Mouse (Mus musculus) CH12.LX (cell line): ENCODE measurements around the gene Vkorc1l1. TPM values are rescaled to one million over a fixed set of nuclear protein-coding genes. Genes with fewer than 3 reads are reported as not detected.
A peak's percentile ranks its signal among the peaks of the same experiment; 100 is the strongest.

Experiments
- DNase-seq: peaks from one replicate; pipeline ENCODE4 v3.0.0-alpha.2; 2013; ENCODE audit errors: extremely low read depth
- H3K27ac ChIP-seq: 2 replicates; pipeline ENCODE4 v1.5.1; 2012; ENCODE audit warnings: low read depth, mild to moderate bottlenecking, control low read depth, moderate library complexity; ENCODE audit not compliant: insufficient read depth
- H3K27me3 ChIP-seq: replicated peaks from 2 replicates; pipeline ENCODE3; 2012; ENCODE audit warnings: inconsistent platforms
- H3K36me3 ChIP-seq, 2 experiments: replicated peaks in 1 of 2; 2 replicates each; pipeline versions ENCODE3 to v1.6.1; 2012; ENCODE audit warnings: inconsistent platforms in 1 of 2, low read length in 1 of 2, mild to moderate bottlenecking in 1 of 2, mixed read lengths in 1 of 2, moderate library complexity in 1 of 2; ENCODE audit not compliant: control insufficient read depth in 1 of 2, insufficient read depth in 1 of 2
- H3K4me1 ChIP-seq, 2 experiments: 2 replicates each; pipeline ENCODE4 v1.6.1; 2012; ENCODE audit warnings: inconsistent platforms in 1 of 2, moderate library complexity in 1 of 2; ENCODE audit not compliant: insufficient read depth in 2 of 2, control insufficient read depth in 1 of 2
- H3K4me2 ChIP-seq: 2 replicates; pipeline ENCODE4 v1.6.1; 2012; ENCODE audit warnings: low read depth, mild to moderate bottlenecking, control low read depth; ENCODE audit not compliant: poor library complexity, insufficient read depth, severe bottlenecking
- H3K4me3 ChIP-seq, 3 experiments: fragments of 150-350 bp in 1 of 3; sonication (generic) in 1 of 3; replicated peaks in 1 of 3; 2 replicates each; pipeline versions ENCODE3 to v1.5.1; 2011 to 2012; ENCODE audit warnings: low read depth in 2 of 3, low read length in 2 of 3, mild to moderate bottlenecking in 2 of 3, moderate library complexity in 2 of 3, control low read depth in 1 of 3, improper control_type of control experiment in 1 of 3, inconsistent platforms in 1 of 3, mixed read lengths in 1 of 3; ENCODE audit not compliant: poor library complexity in 1 of 3
- H3K79me2 ChIP-seq: replicated peaks from 2 replicates; pipeline ENCODE4 v1.6.1; 2012; ENCODE audit warnings: mild to moderate bottlenecking, moderate library complexity; ENCODE audit not compliant: control insufficient read depth, poor library complexity, insufficient read depth, severe bottlenecking; ENCODE audit errors: extremely low read depth
- H3K9ac ChIP-seq: 2 replicates; pipeline ENCODE4 v1.6.1; 2012; ENCODE audit warnings: low read depth, mild to moderate bottlenecking, control low read depth, moderate library complexity; ENCODE audit not compliant: insufficient read depth
- H3K9me3 ChIP-seq: replicated peaks from 2 replicates; pipeline ENCODE3; 2012; ENCODE audit warnings: low read length, inconsistent platforms, mixed read lengths
- BHLHE40 ChIP-seq: IDR thresholded peaks from 2 replicates; pipeline ENCODE4 v1.6.1; 2011; ENCODE audit warnings: mild to moderate bottlenecking, low read depth, low read length, improper control_type of control experiment
- CHD2 ChIP-seq: IDR thresholded peaks from 2 replicates; pipeline ENCODE4 v1.6.1; 2011; ENCODE audit warnings: low read length, improper control_type of control experiment
- ELF1 ChIP-seq: IDR thresholded peaks from 2 replicates; pipeline ENCODE4 v1.6.1; 2014; ENCODE audit warnings: low read depth, mild to moderate bottlenecking, inconsistent platforms, low read length, improper control_type of control experiment
- GABPA ChIP-seq: IDR thresholded peaks from 2 replicates; pipeline ENCODE4 v1.6.1; 2012; ENCODE audit warnings: low read depth, low read length, improper control_type of control experiment, inconsistent platforms; ENCODE audit not compliant: insufficient replicate concordance
- HCFC1 ChIP-seq: IDR thresholded peaks from 2 replicates; pipeline ENCODE4 v1.6.1; 2012; ENCODE audit warnings: low read depth, mild to moderate bottlenecking, inconsistent platforms, low read length, improper control_type of control experiment
- IRF4 ChIP-seq: IDR thresholded peaks from 2 replicates; pipeline ENCODE4 v1.6.1; 2014; ENCODE audit warnings: low read depth, mild to moderate bottlenecking, inconsistent platforms, low read length, improper control_type of control experiment
- KAT2A ChIP-seq: IDR thresholded peaks from 2 replicates; pipeline ENCODE4 v1.6.1; 2012; ENCODE audit warnings: low read length, improper control_type of control experiment, inconsistent platforms; ENCODE audit not compliant: insufficient replicate concordance
- MAX ChIP-seq: IDR thresholded peaks from 2 replicates; pipeline ENCODE4 v1.6.1; 2011; ENCODE audit warnings: low read length, improper control_type of control experiment
- MXI1 ChIP-seq: IDR thresholded peaks from 2 replicates; pipeline ENCODE4 v1.6.1; 2011; ENCODE audit warnings: mild to moderate bottlenecking, low read depth, low read length, improper control_type of control experiment
- MYC ChIP-seq: IDR thresholded peaks from 2 replicates; pipeline ENCODE4 v1.6.1; 2011; ENCODE audit warnings: low read depth, mild to moderate bottlenecking, improper control_type of control experiment, low read length
- NELFE ChIP-seq: IDR thresholded peaks from 2 replicates; pipeline ENCODE4 v1.6.1; 2011; ENCODE audit warnings: low read depth, low read length, improper control_type of control experiment
- NRF1 ChIP-seq: IDR thresholded peaks from 2 replicates; pipeline ENCODE4 v1.6.1; 2014; ENCODE audit warnings: low read depth, mild to moderate bottlenecking, inconsistent platforms, low read length, improper control_type of control experiment, moderate library complexity
- PAX5 ChIP-seq: IDR thresholded peaks from 2 replicates; pipeline ENCODE4 v1.6.1; 2012; ENCODE audit warnings: low read length, inconsistent platforms, mixed read lengths
- POLR2A ChIP-seq: IDR thresholded peaks from 2 replicates; pipeline ENCODE4 v1.6.1; 2011; ENCODE audit warnings: low read depth, mild to moderate bottlenecking, improper control_type of control experiment, low read length
- POLR2AphosphoS2 ChIP-seq: IDR thresholded peaks from 2 replicates; pipeline ENCODE4 v1.6.1; 2011; ENCODE audit warnings: low read depth, low read length, improper control_type of control experiment
- SIN3A ChIP-seq: IDR thresholded peaks from 2 replicates; pipeline ENCODE4 v1.6.1; 2012; ENCODE audit warnings: low read length, improper control_type of control experiment, inconsistent platforms
- TBP ChIP-seq: conservative IDR thresholded peaks from 2 replicates; pipeline ENCODE4 v1.6.1; 2011; ENCODE audit warnings: low read depth, low read length, improper control_type of control experiment
- TCF12 ChIP-seq: IDR thresholded peaks from 2 replicates; pipeline ENCODE4 v1.6.1; 2014; ENCODE audit warnings: low read depth, mild to moderate bottlenecking, inconsistent platforms, low read length, improper control_type of control experiment
- USF1 ChIP-seq: IDR thresholded peaks from 2 replicates; pipeline ENCODE4 v1.6.1; 2014; ENCODE audit warnings: low read depth, mild to moderate bottlenecking, inconsistent platforms, low read length, improper control_type of control experiment
- ZMIZ1 ChIP-seq: IDR thresholded peaks from 2 replicates; pipeline ENCODE4 v1.6.1; 2012; ENCODE audit warnings: low read depth, mild to moderate bottlenecking, inconsistent platforms, low read length, improper control_type of control experiment
- dilution Hi-C: fragments of 300-500 bp; cut with MboI; formaldehyde crosslinking; loops from 2 replicates; pipeline ENCODE4 v1.14.3; 2020; ENCODE audit warnings: low sequenced_read_pairs; ENCODE audit not compliant: extremely low pct_unique_long_range_greater_than_20kb, extremely low pct_ligation_motif_present
- in situ Hi-C: fragments of 300-500 bp; cut with MboI; formaldehyde crosslinking; loops from 3 replicates; pipeline ENCODE4 v1.14.3; 2019; ENCODE audit warnings: low sequenced_read_pairs, low pct_ligation_motif_present, low pct_unique_long_range_greater_than_20kb, mixed read lengths
- polyA plus RNA-seq: library from polyadenylated mRNA; unstranded; fragments of >175 nt; gene quantifications from 2 replicates; pipeline ENCODE4 v1.2.1, GENCODE M21; 2012; ENCODE audit warnings: low read depth; ENCODE audit not compliant: insufficient read length
- total RNA-seq, 2 experiments: library from RNA; depleted of rRNA; stranded (reverse); fragments of 300-350 nt in 1 of 2; fragments of >200 nt in 1 of 2; gene quantifications; 2 replicates each; pipeline ENCODE4 v1.2.3; 2012 to 2014

The Vkorc1l1 gene
- total and polyA plus RNA-seq, 3 experiments, result 8.7 to 33.1 (median 31.4) TPM

DNA sequence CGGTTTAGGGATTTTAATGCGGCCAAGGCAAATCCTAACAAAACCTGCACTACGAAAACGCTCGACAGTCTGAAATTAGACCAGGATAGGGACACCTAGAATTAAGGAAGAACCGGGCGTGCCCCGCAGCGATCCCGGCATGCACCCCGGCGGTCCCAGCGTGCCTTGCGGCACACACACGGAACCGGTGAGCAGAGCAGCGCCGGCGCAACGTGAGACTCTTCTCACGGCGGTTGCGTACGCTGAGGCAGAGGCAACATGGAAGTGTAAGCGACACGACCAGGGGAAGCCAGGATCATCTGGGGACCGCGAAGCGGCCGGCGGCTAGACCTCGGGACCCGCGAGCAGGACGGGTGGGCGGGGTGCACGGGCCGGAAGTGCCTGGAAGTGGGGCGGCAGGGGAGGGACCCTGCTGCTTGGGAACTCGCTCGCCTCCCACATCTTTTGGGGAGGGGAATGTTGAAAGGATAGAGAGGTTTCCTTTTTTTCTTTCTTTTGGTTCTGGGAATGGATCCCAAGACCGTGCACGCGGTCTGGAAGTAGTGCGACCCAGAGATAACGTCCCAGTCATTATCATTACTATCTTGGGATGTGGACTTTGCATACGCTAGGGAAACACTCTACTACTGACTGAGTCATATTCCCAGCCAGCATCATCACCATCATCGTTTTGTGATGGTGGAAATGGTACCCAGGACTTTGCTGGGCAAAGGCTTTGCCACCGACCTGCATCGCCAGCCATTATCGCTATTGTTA is 87.5 kb downstream of the Vkorc1l1 start, which contains the start of the genes Asl and Crcp:
Gene Asl (minus strand): TSS at position 106 of the 756 bp plus-strand sequence.
Gene Crcp (plus strand): TSS at position 149 of the 756 bp plus-strand sequence.
- TF ChIP-seq HCFC1 (peak; percentile 88), KAT2A (peak; percentile 80; the same call in 1 of the 2 replicates), ZMIZ1 (peak; percentile 80; the same call in 1 of the 2 replicates), SIN3A (peak; percentile 87), TCF12 (peak; percentile 88), MXI1 (peak; percentile 91), CHD2 (no peak), ELF1 (peak; percentile 95), POLR2AphosphoS2 (peak; percentile 86; the same call in 1 of the 2 replicates), BHLHE40 (peak; percentile 40; the same call in 1 of the 2 replicates), TBP (peak; percentile 57; the same call in 1 of the 2 replicates), MAX (peak; percentile 43; the same call in 1 of the 2 replicates), USF1 (no peak), PAX5 (no peak), IRF4 (0 out of 2 replicates have a peak, but pooled peaks have one; percentile 23), NRF1 (peak; percentile 83), GABPA (no peak; the same call in 1 of the 2 replicates), POLR2A (peak; percentile 95), MYC (peak; percentile 83), NELFE (peak; percentile 83)
- Histone ChIP-seq H3K4me3 (peak within 1 kb of the TSS; percentile 78 to 96 (median 79)), H3K4me2 (peak within 1 kb of the TSS; percentile 84), H3K9ac (peak within 1 kb of the TSS; percentile 70), H3K79me2 (peaks cover 14% of the 10 kb centered on the region; the same call in 1 of the 2 replicates), H3K4me1 (peaks cover 11 to 41% of the 10 kb centered on the region in 2 experiments), H3K27ac (peak within 1 kb of the TSS; percentile 61), H3K27me3 (peaks cover 6% of the 10 kb centered on the region), H3K36me3 (peaks cover 5 to 31% of the 10 kb centered on the region in 2 experiments), H3K9me3 (no peaks in the 10 kb centered on the region)
- in situ Hi-C loops (no loop called here), dilution Hi-C loops (no loop called here)
- DNase-seq, result peak; percentile 78
